Mouse (Mus musculus) common myeloid progenitor, adult 5-6 weeks (primary cell): ENCODE data around the gene Olfr1497. TPM values are rescaled to one million over a fixed set of nuclear protein-coding genes. Genes with fewer than 3 reads are reported as not detected.
A peak's percentile ranks its signal among the peaks of the same experiment; 100 is the strongest.
"Not testable (repeated sequence)": the region's sequence is repeated elsewhere in the genome, so short reads cannot be mapped to it uniquely, and the experiment has no call there.

Source experiments
- ATAC-seq: replicated peaks from 2 replicates; pipeline ENCODE4 v1.8.0; 2016; ENCODE audit warnings: low read depth, mild to moderate bottlenecking, moderate TSS enrichment, inconsistent platforms; ENCODE audit not compliant: poor library complexity, severe bottlenecking
- total RNA-seq: library from RNA; stranded (forward); fragments of 200-1000, 187-1606 nt; gene quantifications from 2 replicates; pipeline ENCODE4 v1.2.3, GENCODE M21; 2017

The Olfr1497 gene
- total RNA-seq: not detected in 2 replicates

DNA sequence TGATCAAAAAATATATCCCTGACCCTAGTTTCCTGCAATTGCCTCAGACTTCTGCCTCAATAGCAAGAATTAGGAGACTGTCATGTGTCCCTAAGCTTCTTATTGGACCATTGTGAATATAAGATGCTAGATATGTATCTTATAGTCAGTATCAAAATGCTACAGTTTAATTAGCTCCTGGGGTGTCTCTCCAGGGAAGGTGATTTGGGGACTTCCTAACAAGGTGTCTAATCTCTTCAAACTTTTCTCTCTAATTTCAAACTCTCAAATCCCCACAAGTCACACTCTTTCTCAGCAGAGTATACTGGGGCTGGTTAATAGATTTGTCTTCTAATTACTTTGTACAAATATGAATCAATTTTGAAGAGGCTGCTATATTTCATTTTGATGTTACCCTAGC, at the start of gene Olfr1497:
TSS of gene Olfr1497 (minus strand) at position 101 of the 400 bp plus-strand sequence.
- no peak for ATAC-seq

DNA sequence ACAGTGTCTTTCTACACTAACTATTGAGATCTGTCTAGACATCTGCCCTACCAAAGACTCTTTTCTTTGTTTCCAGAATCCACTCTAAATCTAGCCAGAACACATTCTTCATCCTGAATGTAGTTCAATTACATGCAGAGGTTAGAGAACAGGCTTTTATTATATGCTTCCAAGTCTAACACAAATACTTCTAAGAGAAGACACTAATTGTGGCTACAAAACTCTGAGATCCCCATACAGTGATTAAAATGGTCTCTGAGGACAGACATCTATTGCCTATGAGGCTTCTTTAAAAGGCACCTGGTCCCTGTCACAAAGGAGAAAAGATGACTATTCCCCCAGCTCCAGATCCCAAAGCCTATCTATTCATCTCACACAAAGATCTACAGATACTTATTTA, 32.4 kb upstream of the Olfr1497 start, which contains the start of gene Olfr1500:
TSS of gene Olfr1500 (minus strand) at position 101 of the 400 bp plus-strand sequence.
- no peak for ATAC-seq

DNA sequence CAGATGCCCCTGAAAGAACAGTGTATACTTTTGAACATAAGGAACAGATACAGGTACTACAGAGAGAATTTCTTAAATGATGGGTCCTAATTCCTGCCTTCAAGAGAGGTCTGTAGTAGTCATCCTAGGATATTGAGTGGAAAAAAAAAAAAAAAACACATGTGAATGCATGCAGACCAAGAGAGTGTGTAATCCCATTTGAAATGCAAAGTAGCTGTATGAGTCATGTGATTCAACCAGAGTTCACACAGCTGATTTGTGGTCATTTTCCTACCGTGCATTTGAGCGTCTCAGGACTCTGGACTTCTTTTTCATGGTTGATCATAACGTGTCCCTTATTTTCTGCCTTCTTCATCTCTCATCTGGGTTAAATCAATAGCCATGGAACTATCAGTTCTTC, 30.4 kb upstream of the Olfr1497 start:
- ATAC-seq: no peak

DNA sequence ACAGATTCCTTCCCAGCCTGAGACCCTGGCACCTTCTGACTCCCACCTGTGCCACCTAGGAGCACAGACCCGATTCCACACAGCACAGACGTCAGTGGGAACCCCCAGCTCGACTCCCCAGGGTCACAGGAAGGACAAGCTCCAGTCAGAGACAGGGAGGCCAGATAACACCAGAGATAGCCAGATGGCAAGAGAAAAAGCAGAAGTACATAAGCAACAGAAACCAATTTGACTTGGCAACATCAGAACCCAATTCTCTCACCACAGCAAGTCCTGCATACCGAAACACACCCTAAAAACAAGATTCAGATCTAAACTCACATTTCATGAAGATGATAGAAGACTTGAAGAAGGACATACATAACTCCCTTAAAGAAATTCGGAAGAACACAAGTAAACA, 22.8 kb upstream of the Olfr1497 start:
- no peak for ATAC-seq

DNA sequence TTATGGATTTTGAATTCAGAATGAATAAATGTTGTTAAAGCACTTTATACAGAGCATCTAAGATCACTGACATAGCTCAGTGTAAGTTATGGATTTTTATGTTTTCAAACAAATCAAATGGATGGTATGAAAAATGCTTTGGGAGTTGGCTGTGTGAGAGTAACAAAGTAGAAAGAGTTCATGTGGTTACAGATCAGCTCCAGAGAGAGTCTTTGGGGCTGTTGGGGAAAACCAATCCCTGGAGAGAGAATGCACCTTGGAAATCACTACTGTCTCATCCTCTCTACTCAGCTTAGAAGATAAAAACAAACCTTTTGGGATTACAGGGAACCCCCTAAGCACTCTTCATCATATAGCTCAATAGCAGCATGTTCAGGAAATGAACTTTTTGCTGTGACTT, 21.3 kb upstream of the Olfr1497 start, which contains the start of gene Olfr1499:
TSS of gene Olfr1499 (minus strand) at position 101 of the 400 bp plus-strand sequence.
- ATAC-seq: no peak

DNA sequence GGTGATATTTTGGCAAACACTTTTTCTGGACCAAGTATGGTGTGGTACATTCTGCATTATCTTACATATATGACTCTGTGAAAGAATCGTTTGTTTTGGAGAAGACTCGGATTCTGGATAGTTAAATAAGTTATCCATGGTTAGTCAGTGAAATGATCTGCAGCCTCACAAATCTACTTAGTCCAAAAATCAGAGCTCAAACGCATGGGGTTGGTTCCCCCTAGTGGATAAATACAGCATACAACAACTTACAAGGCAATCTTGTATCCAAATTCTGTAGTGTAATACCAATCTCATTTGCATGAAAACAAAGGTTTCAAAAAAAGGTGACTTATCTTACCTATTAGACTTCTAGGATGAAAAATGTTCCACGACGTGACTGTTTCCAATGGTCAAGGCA, 20.8 kb upstream of the Olfr1497 start:
- 0 out of 2 replicates have a peak, but pooled peaks have one; percentile 39 for ATAC-seq

DNA sequence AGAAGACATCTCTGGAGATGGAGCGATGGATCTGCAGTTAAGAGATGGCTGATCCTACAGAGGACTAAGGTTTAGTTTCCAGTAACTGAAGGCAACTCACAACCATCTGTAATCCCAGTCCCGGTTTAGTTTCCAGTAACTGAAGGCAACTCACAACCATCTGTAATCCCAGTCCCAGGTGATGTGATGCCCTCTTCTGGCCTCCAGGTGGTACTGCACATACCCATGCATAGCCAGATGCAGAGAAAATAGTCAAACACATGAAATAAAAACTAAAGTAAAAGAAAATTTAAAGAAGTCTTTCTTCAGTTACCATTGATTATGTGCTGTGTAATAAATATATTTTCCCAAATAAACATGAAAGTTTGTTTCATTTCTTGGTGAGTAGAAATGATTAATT, 14.8 kb upstream of the Olfr1497 start:
- ATAC-seq: no peak

DNA sequence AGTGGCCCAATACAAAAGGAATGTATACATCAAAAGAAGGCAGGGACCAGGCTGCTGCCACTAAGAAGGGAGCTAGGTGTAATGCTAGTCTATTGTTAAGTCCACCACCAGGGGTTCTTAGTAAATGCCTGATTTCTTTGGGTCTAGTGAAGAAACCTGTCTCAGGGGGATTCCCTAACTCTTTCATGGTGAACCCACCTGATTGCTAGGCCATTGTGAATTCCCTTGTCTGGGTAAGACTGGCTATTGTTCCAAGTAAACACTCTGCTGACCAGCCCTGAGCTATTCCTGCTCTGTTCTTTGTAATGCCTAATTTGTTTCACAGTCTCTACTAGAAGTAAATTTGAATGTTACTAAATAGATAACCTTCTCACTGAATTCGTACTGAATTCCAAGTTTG, 7.5 kb upstream of the Olfr1497 start:
- not testable (repeated sequence) for ATAC-seq

DNA sequence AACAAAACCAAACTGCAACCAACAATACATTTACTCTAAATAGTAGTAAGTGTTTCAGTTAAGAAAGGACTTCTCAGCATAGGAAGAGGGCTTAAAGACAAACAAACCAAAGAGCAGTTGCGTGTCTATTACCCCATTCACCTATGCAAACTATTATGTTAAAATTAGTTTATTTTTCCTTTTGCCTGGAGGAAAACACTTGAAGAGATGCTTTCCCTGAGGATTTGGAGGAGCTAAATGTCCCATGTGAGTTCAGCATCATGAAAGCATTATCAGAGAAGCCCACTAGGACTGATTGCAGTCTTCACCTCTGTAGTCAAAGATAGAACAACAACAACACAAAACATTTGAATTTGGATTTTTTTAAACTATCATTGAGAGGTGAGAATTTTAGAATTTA, 20.4 kb downstream of the Olfr1497 start, which contains the start of gene Olfr1496:
TSS of gene Olfr1496 (plus strand) at position 301 of the 400 bp plus-strand sequence.
- no peak for ATAC-seq

DNA sequence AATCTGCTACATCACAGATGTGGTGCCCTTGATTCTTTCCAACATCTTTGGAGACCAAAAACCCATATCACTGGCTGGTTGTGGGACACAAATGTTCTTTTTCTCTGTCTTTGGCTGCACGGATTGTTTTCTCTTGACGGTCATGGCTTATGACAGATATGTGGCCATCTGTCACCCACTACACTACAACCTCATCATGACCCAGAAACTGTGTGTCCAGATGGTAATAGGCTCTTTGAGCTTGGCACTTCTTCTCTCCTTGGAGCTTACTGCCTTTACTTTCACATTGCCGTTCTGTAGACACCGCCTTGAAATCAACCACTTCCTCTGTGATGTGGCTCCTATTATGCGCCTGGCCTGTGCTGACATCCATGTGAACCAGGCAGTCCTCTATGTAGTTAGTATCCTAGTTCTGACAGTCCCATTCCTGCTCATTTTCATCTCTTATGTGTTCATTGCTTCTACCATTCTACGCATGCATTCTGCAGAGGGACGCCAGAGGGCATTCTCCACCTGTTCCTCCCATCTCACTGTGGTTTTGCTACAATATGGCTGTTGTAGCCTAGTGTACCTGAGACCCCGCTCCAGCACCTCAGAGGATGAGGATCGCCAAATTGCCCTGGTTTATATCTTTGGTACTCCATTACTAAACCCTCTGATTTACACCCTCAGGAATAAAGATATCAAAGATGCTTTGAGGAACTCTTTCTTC, 29.3 kb downstream of the Olfr1497 start:
- ATAC-seq: no peak

DNA sequence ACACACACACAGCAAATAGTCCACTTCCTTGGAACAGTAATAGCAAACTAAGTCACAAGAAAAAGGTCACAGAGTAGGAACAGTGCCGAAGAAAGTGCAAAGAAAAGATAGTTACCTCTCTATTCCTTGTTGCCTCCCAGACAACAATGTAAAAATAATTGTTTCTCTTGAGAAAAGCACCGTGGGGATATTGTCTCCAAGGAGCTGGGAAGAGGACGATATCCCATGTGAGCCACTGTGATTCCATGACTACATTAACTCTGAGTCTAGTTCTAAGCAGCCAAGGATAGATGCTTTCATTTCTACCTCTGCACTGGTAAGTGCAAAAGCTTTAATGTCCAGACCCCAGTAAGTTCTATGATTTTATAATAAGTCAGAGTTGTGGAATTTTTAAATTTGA, 33.7 kb downstream of the Olfr1497 start, which contains the start of gene Olfr1495:
TSS of gene Olfr1495 (plus strand) at position 301 of the 400 bp plus-strand sequence.
- no peak for ATAC-seq

DNA sequence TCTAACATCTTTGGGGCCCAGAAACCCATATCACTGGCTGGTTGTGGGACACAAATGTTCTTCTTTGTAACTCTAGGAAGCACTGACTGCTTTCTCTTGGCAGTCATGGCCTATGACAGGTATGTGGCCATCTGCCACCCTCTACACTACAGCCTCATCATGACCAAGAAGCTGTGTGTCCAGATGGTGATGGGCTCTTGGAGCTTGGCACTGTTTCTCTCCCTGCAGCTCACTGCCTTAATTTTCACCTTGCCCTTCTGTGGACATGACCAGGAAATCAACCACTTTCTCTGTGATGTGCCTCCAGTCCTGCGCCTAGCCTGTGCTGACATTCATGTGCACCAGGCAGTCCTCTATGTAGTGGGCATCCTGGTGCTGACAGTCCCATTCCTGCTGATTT, 48.6 kb downstream of the Olfr1497 start:
- no peak for ATAC-seq

Other genes starting within 250 kb of the Olfr1497 start
- not detected in 2 replicates for gene Olfr1484, start 214.7 kb downstream of the Olfr1497 start, total RNA-seq
- not detected in 2 replicates for gene Olfr1487, start 180.8 kb downstream of the Olfr1497 start, total RNA-seq
- gene Olfr1489, start 166.6 kb downstream of the Olfr1497 start, total RNA-seq: not detected in 2 replicates
- not detected in 2 replicates for gene Olfr1490, start 147.1 kb downstream of the Olfr1497 start, total RNA-seq
- gene Olfr1491, start 100.9 kb downstream of the Olfr1497 start, total RNA-seq: not detected in 2 replicates
- not detected in 2 replicates for gene Olfr1493-ps1, start 74.9 kb downstream of the Olfr1497 start, total RNA-seq
- gene Olfr1494, start 58.5 kb downstream of the Olfr1497 start, total RNA-seq: not detected in 2 replicates
- not detected in 2 replicates for gene Olfr1495, start 33.6 kb downstream of the Olfr1497 start, total RNA-seq
- gene Olfr1496, start 20.3 kb downstream of the Olfr1497 start, total RNA-seq: not detected in 2 replicates
- not detected in 2 replicates for gene Olfr1499, start 21.2 kb upstream of the Olfr1497 start, total RNA-seq
- not detected in 2 replicates for gene Olfr1500, start 32.3 kb upstream of the Olfr1497 start, total RNA-seq
- not detected in 2 replicates for gene Olfr1501, start 52.5 kb upstream of the Olfr1497 start, total RNA-seq
- gene Olfr1502, start 63.6 kb upstream of the Olfr1497 start, total RNA-seq: not detected in 2 replicates
- gene Olfr1504, start 99.7 kb upstream of the Olfr1497 start, total RNA-seq: not detected in 2 replicates
- not detected in 2 replicates for gene Olfr1505, start 115.3 kb upstream of the Olfr1497 start, total RNA-seq